Mouse (Mus musculus) forebrain, embryonic 15.5 days (tissue): ENCODE data around the gene Cemip2. TPM values are rescaled to one million over a fixed set of nuclear protein-coding genes. Genes with fewer than 3 reads are reported as not detected.

Source experiments
- ATAC-seq: fragments of 200-750 bp; cut with Nextera tagmentation; replicated peaks from 2 replicates; pipeline ENCODE4 v1.8.0; 2017; ENCODE audit warnings: mild to moderate bottlenecking, moderate TSS enrichment, moderate library complexity
- H3K27ac ChIP-seq: fragments of 300-500 bp; sonication (generic); replicated peaks from 2 replicates; pipeline ENCODE4 v1.5.1; 2015; ENCODE audit warnings: mild to moderate bottlenecking, inconsistent platforms
- H3K27me3 ChIP-seq: fragments of 300-500 bp; sonication (generic); 2 replicates; pipeline ENCODE4 v1.6.1; 2015; ENCODE audit warnings: inconsistent platforms
- H3K36me3 ChIP-seq: fragments of 300-500 bp; sonication (generic); 2 replicates; pipeline ENCODE4 v1.6.1; 2015; ENCODE audit warnings: mild to moderate bottlenecking, inconsistent platforms
- H3K4me1 ChIP-seq: fragments of 300-500 bp; sonication (generic); 2 replicates; pipeline ENCODE4 v1.6.1; 2015; ENCODE audit warnings: inconsistent platforms
- H3K4me2 ChIP-seq: fragments of 300-500 bp; sonication (generic); replicated peaks from 2 replicates; pipeline ENCODE4 v1.6.1; 2015; ENCODE audit warnings: mild to moderate bottlenecking, inconsistent platforms
- H3K4me3 ChIP-seq: fragments of 300-500 bp; sonication (generic); 2 replicates; pipeline ENCODE4 v1.5.1; 2015; ENCODE audit warnings: mild to moderate bottlenecking, inconsistent platforms
- H3K9ac ChIP-seq: fragments of 300-500 bp; sonication (generic); replicated peaks from 2 replicates; pipeline ENCODE4 v1.6.1; 2015; ENCODE audit warnings: mild to moderate bottlenecking, inconsistent platforms
- H3K9me3 ChIP-seq: fragments of 300-500 bp; sonication (generic); 2 replicates; pipeline ENCODE4 v1.6.1; 2016; ENCODE audit warnings: inconsistent platforms
- WGBS: fragments of 180-500 bp; shearing (Covaris S2); methylation state at CpG from one replicate; pipeline ENCODE4 v1.1.7; 2015; ENCODE audit warnings: mixed read lengths; 5-methylcytosine and 5-hydroxymethylcytosine counted together
- polyA plus RNA-seq: library from polyadenylated mRNA; unstranded; fragments of >200 nt; fragmentation: Nextera tagmentation; extraction: Ambion mirVana; gene quantifications from 2 replicates; pipeline ENCODE4 v1.2.1, GENCODE M21; 2015

Cemip2 gene
- polyA plus RNA-seq, 1 experiment from 2014 or later = 39.3 TPM

DNA sequence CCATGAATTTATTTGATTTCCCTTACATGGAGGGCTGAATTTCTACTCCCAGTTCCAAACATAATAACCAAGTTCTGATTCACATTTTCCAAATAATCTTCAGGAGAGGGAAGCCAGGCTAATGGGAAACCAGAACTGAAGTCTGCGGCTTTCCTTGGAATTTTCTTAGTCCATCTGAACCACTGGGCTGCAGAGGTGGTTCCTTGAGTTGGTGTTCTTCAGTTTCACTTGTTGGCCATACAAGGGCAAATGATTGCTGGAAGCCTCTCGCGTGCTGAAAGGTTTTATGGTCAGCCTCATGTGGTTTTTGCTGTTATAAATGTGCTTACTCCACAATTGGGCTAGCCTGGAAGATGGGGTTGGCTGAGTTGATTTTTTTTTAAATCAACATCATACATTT lies 16.4 kb downstream of the Cemip2 start:
- peaks cover 37% of the 10 kb centered on the region for H3K4me1 ChIP-seq
- no peaks in the 10 kb centered on the region for H3K9me3 ChIP-seq
- no peaks in the 10 kb centered on the region for H3K27me3 ChIP-seq
- H3K36me3 ChIP-seq = peaks cover 40% of the 10 kb centered on the region
- no peak overlapping the region for H3K27ac ChIP-seq
- H3K4me3 ChIP-seq = no peak overlapping the region
- H3K9ac ChIP-seq = no peak overlapping the region
- no peak overlapping the region for H3K4me2 ChIP-seq
- 96% methylated on average over 3 of the region's 3 CpGs for WGBS
- ATAC-seq = no peak

DNA sequence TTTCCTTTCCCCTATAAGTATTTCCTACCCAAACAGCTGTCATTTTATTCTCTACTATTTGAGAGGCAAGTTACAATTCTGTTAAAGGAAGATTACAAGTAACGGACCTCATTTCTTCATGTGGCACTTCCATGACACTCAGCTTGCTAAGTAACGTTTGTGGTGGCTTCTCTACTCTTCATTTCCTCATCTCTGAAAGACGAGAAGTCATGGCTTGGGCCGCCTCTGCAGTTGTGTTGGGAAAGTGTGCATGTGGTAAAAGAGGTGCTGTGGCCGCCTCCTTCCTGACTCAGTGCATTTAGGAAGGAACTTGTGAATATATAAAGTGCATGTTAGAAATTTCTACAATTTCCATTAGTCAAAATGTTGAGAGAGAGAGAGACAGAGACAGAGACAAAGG lies 18.2 kb downstream of the Cemip2 start:
- H3K9ac ChIP-seq = no peak overlapping the region
- no peak overlapping the region for H3K27ac ChIP-seq
- 93% methylated on average over 5 of the region's 5 CpGs for WGBS
- H3K4me2 ChIP-seq = no peak overlapping the region
- no peaks in the 10 kb centered on the region for H3K27me3 ChIP-seq
- ATAC-seq = no peak
- no peaks in the 10 kb centered on the region for H3K9me3 ChIP-seq
- peaks cover 30% of the 10 kb centered on the region for H3K4me1 ChIP-seq
- H3K36me3 ChIP-seq = peaks cover 47% of the 10 kb centered on the region
- H3K4me3 ChIP-seq = no peak overlapping the region

DNA sequence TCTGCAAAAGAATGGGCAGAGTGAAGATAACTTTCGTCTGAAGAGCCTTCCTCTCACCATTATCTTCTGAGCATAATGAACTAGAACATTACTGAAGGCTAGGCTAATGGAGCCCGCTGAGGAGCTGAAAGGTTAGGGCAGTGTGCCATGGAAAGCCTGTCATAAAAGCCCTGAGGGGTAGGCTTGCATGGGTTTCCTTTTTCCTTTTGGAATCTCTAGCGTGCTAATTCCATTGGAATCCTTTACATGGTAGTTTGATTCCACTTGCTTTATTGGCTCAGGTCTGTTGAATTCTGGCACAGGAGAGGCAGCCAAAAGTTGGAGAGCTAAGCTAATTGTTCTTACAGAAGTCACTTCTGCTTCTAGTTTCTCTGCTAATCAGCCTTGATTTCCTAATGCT lies 20.6 kb downstream of the Cemip2 start:
- Histone ChIP-seq H3K27ac (0 out of 2 replicates have a peak overlapping the region, but pooled peaks have one; percentile 6), H3K4me2 (no peak overlapping the region), H3K27me3 (no peaks in the 10 kb centered on the region), H3K4me3 (no peak overlapping the region), H3K36me3 (peaks cover 59% of the 10 kb centered on the region), H3K9ac (no peak overlapping the region), H3K4me1 (peaks cover 23% of the 10 kb centered on the region), H3K9me3 (no peaks in the 10 kb centered on the region)
- 35% methylated on average over 3 of the region's 3 CpGs for WGBS
- ATAC-seq = no peak

DNA sequence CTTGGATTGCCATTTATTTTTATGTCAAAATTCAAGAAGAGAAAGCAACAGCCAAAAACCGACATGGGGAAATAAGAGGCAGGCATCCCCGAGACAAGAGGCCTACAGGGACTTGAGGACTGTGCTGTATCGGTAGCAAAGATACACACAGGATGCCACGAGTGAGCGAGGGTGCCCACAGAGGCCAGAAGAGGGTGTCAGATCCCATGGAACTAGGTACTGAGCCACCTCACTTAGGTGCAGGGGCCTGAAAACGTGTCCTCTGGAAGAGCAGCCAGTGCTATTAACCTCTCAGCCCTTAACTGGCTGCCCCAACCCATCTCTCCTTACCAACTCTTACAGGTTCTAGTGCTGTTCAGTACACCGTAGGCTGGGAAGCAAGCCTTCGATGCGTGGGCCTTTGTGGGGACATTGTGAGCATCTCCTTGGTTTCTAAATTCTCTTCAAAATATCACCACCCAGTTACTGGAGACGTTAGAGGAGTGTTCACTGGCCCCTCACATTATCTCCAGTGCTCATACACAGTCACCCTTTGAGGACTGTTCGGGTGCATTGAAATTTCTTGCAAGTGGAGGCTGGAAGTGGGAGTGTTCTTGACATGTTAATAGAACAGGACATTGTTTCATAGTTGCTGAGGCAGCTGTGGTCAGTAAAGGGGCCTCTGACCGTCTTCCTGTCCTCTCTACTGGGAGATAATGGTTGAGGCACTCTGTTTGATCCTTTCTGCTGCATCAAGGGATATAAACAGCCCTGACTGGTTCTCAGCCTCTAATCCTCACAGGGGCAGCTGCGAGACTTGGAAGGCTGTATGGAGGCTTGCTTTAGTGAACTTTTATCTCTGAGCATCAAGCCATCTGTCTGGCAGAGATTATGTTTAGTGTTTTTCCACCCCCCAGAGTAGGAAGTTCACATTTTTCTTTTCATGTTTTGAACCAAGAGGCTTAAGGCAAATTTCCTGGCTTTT lies 21.6 kb downstream of the Cemip2 start:
- no peak overlapping the region for H3K4me2 ChIP-seq
- peak overlapping the region; percentile 27 for H3K27ac ChIP-seq
- H3K27me3 ChIP-seq = no peaks in the 10 kb centered on the region
- peaks cover 23% of the 10 kb centered on the region for H3K4me1 ChIP-seq
- peaks cover 62% of the 10 kb centered on the region for H3K36me3 ChIP-seq
- no peaks in the 10 kb centered on the region for H3K9me3 ChIP-seq
- no peak overlapping the region for H3K9ac ChIP-seq
- 68% methylated on average over 13 of the region's 13 CpGs for WGBS
- H3K4me3 ChIP-seq = no peak overlapping the region
- no peak for ATAC-seq

DNA sequence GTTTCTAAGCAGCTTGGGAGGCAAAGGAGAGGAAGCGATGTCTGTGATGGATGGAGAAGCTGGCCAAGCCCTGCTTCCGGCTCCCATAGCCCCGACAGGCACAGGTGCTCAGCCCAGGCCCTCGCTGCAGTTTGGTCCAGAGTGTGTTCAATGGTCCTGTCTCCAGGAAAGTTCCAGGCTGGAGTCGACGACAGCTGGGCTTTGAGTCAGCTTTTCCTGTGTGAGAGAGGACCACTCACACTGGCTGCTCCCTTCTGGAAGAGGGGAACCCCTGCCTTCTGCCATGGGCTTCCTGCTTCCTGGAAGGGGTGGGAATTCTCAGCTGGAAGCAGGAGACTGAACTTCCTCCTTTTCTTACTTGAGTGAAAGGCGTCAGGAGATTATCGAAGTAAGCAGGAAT lies 26.3 kb downstream of the Cemip2 start:
- Histone ChIP-seq H3K4me3 (no peak overlapping the region), H3K36me3 (peaks cover 78% of the 10 kb centered on the region), H3K9me3 (no peaks in the 10 kb centered on the region), H3K27me3 (no peaks in the 10 kb centered on the region), H3K27ac (no peak overlapping the region), H3K4me2 (no peak overlapping the region), H3K4me1 (peaks cover 7% of the 10 kb centered on the region), H3K9ac (no peak overlapping the region)
- no peak for ATAC-seq
- WGBS = 93% methylated on average over 8 of the region's 8 CpGs

DNA sequence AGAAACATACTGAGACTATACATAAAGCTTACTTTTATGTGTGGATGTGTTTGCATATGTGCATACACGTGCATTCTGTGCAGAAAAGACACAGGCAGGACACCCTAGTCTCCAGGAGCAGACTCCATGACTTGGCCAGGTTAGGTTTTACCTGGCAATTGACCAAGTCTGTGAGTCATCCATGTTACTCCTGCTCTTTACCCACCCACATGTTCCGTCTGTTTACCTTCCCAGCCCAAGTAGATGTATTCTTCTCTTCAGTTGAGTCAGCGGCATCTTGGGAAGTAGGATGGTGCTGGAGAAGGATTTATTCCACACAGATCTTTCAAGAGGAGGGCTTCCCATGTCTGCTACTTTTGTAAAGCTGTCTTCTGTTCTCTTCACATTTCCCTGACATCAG lies 27.2 kb downstream of the Cemip2 start:
- H3K36me3 ChIP-seq = peaks cover 81% of the 10 kb centered on the region
- H3K27me3 ChIP-seq = no peaks in the 10 kb centered on the region
- no peak overlapping the region for H3K27ac ChIP-seq
- H3K9ac ChIP-seq = no peak overlapping the region
- 83% methylated on average over 3 of the region's 3 CpGs for WGBS
- no peaks in the 10 kb centered on the region for H3K9me3 ChIP-seq
- no peak overlapping the region for H3K4me3 ChIP-seq
- no peak overlapping the region for H3K4me2 ChIP-seq
- ATAC-seq = no peak
- H3K4me1 ChIP-seq = no peaks in the 10 kb centered on the region

DNA sequence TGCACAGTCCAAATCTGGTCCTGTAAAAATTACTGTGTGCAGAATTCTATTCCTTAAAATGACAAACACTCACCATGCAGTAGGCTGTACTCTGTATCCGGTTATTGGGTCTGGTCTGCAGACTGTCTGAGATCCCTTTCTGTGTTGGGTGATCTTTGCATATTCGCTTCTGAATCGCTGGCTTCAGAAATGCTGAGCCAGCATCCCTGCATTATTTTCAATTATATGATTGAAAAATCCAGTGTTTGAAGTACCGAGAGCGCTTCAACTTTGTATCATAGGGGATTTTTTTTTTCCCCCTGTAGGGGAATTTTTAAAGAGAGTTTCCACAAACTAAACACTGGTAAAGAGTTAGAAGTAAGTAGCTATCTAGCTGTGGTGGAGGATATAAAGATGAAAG lies 32.0 kb downstream of the Cemip2 start:
- no peaks in the 10 kb centered on the region for H3K9me3 ChIP-seq
- no peak overlapping the region for H3K4me3 ChIP-seq
- no peak overlapping the region for H3K9ac ChIP-seq
- ATAC-seq = no peak
- no peaks in the 10 kb centered on the region for H3K4me1 ChIP-seq
- H3K36me3 ChIP-seq = peaks cover 87% of the 10 kb centered on the region
- H3K27me3 ChIP-seq = no peaks in the 10 kb centered on the region
- WGBS = 93% methylated on average over 5 of the region's 5 CpGs
- H3K27ac ChIP-seq = no peak overlapping the region
- no peak overlapping the region for H3K4me2 ChIP-seq

DNA sequence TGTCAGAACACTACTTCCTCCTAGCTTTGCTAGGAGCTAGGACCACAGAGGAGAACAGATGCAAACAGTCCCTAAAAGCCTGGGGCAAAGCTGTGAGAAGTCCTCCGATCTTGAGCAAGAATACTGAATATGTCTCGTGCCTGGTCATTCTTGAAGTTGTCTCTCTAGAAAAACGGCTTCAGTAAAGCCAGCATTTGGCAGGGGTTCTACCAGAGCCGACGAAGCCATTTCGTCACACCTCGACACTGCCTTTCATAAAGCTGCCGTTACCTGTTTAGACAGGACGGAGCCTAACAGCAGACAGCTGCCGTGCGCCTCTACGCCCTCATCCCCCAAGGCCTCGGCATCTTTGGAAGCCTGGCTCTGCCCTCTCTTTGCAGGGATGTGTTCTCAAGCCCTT lies 35.4 kb downstream of the Cemip2 start:
- Histone ChIP-seq H3K9ac (no peak overlapping the region), H3K36me3 (peaks cover 85% of the 10 kb centered on the region), H3K27me3 (no peaks in the 10 kb centered on the region), H3K4me2 (no peak overlapping the region), H3K9me3 (no peaks in the 10 kb centered on the region), H3K4me3 (no peak overlapping the region), H3K27ac (no peak overlapping the region), H3K4me1 (no peaks in the 10 kb centered on the region)
- no peak for ATAC-seq
- whole genome bisulfite sequencing = 90% methylated on average over 13 of the region's 13 CpGs

DNA sequence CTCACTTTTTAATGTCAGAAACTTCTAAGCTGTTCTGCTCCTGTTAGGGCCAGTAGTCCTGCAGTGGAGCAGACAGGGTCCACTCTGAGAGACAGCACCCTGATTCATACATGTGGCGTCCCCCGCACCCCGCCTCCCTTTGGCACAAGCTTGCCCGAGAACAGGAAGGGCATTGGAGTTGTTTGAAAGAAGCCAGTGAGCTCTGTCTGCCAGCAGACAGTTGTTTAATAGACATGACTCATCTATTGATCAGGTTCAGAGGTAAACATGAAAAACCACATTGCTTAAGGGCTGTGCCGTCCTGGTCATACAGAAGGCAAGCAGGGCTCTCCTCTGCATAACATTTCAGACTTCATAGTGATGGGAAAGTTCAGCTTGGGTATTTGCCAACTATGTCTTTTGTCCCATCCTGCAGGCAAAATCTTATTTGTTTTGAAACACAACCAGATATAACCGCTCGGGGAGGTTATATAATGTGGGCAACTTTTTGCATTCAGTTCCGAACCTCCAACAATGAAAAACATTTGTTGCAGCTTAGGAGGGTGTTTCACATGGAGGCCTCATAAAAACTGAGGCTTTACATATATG lies 36.4 kb downstream of the Cemip2 start:
- Histone ChIP-seq H3K4me3 (no peak overlapping the region), H3K9ac (no peak overlapping the region), H3K36me3 (peaks cover 84% of the 10 kb centered on the region), H3K27me3 (no peaks in the 10 kb centered on the region), H3K4me2 (no peak overlapping the region), H3K4me1 (no peaks in the 10 kb centered on the region; the same call in 1 of the 2 replicates), H3K27ac (no peak overlapping the region), H3K9me3 (no peaks in the 10 kb centered on the region)
- WGBS = 68% methylated on average over 8 of the region's 8 CpGs
- 0 out of 2 replicates have a peak, but pooled peaks have one; percentile 46 for ATAC-seq

DNA sequence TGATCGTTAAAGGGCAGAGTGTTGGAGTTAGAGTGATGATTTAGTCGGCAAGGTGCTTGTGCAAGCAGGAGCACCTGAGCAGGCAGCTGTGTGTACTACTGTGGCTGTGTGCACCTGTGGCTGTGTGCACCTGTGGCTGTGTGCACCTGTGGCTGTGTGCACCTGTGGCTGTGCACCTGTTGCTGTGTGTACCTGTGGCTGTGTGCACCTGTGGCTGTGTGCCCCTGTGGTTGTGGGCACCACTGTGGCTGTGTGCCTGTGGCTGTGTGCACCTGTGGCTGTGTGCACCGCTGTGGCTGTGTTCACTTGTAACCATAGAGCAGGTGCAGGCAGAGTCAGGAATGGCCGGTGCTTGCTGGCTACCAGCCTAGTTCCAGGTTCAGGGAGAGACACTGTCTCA lies 38.1 kb downstream of the Cemip2 start:
- H3K36me3 ChIP-seq = peaks cover 76% of the 10 kb centered on the region

DNA sequence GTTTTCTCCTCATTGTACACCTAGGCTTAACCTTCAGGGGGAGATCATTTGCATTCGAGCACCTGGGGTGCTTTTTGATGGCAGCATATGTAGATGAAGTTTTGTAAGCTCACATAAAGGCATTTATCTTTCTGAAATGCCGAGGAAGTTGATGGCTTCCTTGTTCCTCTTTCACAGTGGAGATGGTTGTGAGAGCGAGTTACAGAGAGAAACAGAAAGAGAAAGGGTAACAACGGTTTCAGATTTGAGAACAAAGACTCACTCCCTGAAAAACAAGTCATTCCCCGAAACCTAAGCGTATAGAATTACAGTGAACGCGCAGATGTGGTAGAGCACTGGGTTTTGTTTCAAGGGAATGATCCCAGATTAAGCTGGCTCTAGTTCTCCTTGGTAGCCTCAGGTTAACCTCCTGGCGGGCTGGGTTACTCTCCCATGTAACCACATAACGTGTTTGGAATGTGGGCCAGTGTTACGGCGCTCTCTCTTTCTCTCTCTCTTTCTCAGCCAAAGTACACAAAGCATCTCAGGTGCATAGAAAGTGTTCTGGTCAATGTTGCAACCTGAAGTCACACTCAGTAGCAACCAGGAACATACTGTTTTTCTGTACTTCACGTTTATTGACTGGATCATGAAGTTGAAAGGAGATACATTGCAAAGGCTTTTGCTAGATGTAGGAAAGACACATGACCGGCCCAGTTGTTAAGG lies 40.0 kb downstream of the Cemip2 start:
- Histone ChIP-seq H3K27me3 (no peaks in the 10 kb centered on the region), H3K9ac (no peak overlapping the region), H3K27ac (no peak overlapping the region), H3K9me3 (no peaks in the 10 kb centered on the region), H3K4me3 (no peak overlapping the region), H3K36me3 (peaks cover 63% of the 10 kb centered on the region), H3K4me1 (no peaks in the 10 kb centered on the region; the same call in 1 of the 2 replicates), H3K4me2 (no peak overlapping the region)
- ATAC-seq = no peak
- WGBS = 90% methylated on average over 14 of the region's 14 CpGs

More for the DNA sequence above, 38.1 kb downstream of the Cemip2 start:
- no peak for ATAC-seq
- no peak overlapping the region for H3K4me3 ChIP-seq
- no peaks in the 10 kb centered on the region for H3K27me3 ChIP-seq
- WGBS = 94% methylated on average over 4 of the region's 4 CpGs
- no peak overlapping the region for H3K9ac ChIP-seq
- H3K27ac ChIP-seq = no peak overlapping the region
- no peaks in the 10 kb centered on the region; the same call in 1 of the 2 replicates for H3K4me1 ChIP-seq
- H3K9me3 ChIP-seq = no peaks in the 10 kb centered on the region
- H3K4me2 ChIP-seq = no peak overlapping the region

DNA sequence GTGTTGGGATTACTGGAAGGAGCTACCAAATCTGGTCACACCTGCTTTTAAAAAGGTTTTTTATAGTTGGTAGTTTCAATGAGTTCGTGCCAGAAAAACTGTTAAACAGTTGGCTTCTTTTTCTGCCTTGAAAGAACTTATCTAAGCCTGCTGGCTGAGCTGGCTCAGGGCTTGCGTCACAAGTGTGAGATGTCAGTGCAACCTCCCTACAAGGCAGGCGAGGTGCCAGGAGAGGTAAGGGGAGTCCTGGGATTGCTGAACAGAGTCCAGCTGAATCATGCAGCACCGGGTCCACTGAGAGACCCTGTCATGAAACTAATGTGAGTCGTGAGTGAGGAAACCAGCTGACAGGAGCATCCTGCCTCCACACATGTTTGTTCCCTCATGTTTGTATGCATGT lies 41.4 kb downstream of the Cemip2 start:
- Histone ChIP-seq H3K4me1 (no peaks in the 10 kb centered on the region; the same call in 1 of the 2 replicates), H3K9ac (no peak overlapping the region), H3K27ac (no peak overlapping the region), H3K4me3 (no peak overlapping the region), H3K4me2 (no peak overlapping the region), H3K36me3 (peaks cover 66% of the 10 kb centered on the region), H3K9me3 (no peaks in the 10 kb centered on the region), H3K27me3 (no peaks in the 10 kb centered on the region)
- ATAC-seq = no peak
- 62% methylated on average over 5 of the region's 5 CpGs for WGBS
